Mouse (Mus musculus): ENCODE results near the gene Dmxl2.
A peak's percentile ranks its signal among the peaks of the same experiment; 100 is the strongest.

The Dmxl2 gene

DNA sequence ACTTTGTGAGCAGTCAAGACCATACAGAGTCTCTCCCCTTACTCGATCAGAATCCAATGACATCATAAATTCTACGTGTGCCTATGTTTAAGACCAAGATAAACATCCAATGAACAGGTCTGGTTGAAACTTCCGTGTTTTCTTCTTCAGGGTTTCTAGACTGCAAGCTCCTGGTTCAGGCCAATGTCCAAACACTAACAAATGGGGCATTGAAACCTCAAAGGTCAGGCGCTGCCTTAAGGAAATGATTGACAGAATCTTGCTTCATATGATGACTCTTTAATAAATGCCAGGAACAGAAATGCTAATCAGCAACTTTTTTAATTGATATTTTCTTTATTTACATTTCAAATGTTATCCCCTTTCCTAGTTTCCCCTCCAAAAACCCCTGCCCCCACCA lies 18.9 kb upstream of the Dmxl2 start:
- no peaks in the 10 kb centered on the region for H3K9me3 ChIP-seq (ENCODE audit: low read length)
- no peak for TF ChIP-seq CTCF (conservative IDR thresholded peaks at IDR 0.05; ENCODE audit: low read length)
- TF ChIP-seq POU5F1 (IDR thresholded peaks at IDR 0.05; ENCODE audit: borderline replicate concordance, low read length) = no peak
- TF ChIP-seq NANOG (IDR thresholded peaks at IDR 0.05; ENCODE audit: borderline replicate concordance, low read length) = no peak
- peaks cover 3% of the 10 kb centered on the region; the same call in 1 of the 2 replicates for H3K27me3 ChIP-seq (ENCODE audit: insufficient read depth, low read length)
- no peak overlapping the region for H3K4me3 ChIP-seq (replicated peaks; ENCODE audit: low read length)
- H3K36me3 ChIP-seq (ENCODE audit: insufficient read depth, low read length) = no peaks in the 10 kb centered on the region
- no peaks in the 10 kb centered on the region for H3K4me1 ChIP-seq (replicated peaks; ENCODE audit: low read depth, low read length)

DNA sequence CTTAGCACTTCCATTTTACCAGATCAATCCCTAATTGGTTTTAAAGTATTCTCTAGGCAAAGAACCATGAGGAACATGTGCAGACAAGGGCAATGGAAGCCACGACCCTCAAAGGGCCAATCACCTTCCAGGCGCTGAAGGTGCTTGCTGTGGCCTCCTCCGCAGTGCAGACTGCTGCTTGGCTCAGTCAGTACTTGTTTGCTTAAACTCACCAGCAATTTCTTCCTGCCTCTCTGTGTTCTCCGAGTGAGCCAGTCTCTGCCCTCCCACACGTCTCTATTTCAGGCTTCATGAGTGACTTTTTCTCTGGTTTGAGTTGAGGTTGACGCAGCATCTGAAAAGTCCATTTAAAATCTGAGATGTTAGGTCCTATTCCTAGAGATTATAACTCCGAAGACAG lies 17.5 kb upstream of the Dmxl2 start:
- Histone ChIP-seq H3K4me3 (replicated peaks; ENCODE audit: low read length) (no peak overlapping the region), H3K9me3 (ENCODE audit: low read length) (no peaks in the 10 kb centered on the region), H3K27me3 (ENCODE audit: insufficient read depth, low read length) (peaks cover 3% of the 10 kb centered on the region; the same call in 1 of the 2 replicates), H3K4me1 (replicated peaks; ENCODE audit: low read depth, low read length) (no peaks in the 10 kb centered on the region), H3K36me3 (ENCODE audit: insufficient read depth, low read length) (no peaks in the 10 kb centered on the region)
- TF ChIP-seq POU5F1 (IDR thresholded peaks at IDR 0.05; ENCODE audit: borderline replicate concordance, low read length) (no peak), NANOG (IDR thresholded peaks at IDR 0.05; ENCODE audit: borderline replicate concordance, low read length) (no peak), CTCF (conservative IDR thresholded peaks at IDR 0.05; ENCODE audit: low read length) (no peak)

DNA sequence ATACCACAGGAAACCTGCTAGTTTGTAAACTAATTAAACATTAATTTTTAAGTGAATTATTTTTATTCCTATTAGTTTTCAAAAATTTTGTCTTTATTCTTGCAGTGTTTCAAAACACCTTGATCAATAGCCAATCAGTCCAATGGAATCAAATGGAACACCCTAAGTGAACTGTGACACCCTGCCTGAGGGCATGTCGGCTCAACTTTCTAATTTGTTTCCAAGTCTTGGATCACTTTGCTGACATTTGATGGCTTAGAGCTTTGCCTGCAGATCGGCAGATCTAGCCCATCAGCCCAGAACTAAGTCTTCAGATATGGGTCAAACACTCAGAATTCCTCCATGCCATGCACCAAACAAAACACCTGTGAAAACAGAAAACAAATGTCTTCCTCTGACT lies 14.6 kb upstream of the Dmxl2 start:
- no peak overlapping the region for H3K4me3 ChIP-seq (replicated peaks; ENCODE audit: low read length)
- TF ChIP-seq CTCF (conservative IDR thresholded peaks at IDR 0.05; ENCODE audit: low read length) = no peak
- TF ChIP-seq POU5F1 (IDR thresholded peaks at IDR 0.05; ENCODE audit: borderline replicate concordance, low read length) = no peak
- TF ChIP-seq NANOG (IDR thresholded peaks at IDR 0.05; ENCODE audit: borderline replicate concordance, low read length) = no peak
- H3K36me3 ChIP-seq (ENCODE audit: insufficient read depth, low read length) = no peaks in the 10 kb centered on the region
- H3K4me1 ChIP-seq (replicated peaks; ENCODE audit: low read depth, low read length) = no peaks in the 10 kb centered on the region
- H3K9me3 ChIP-seq (ENCODE audit: low read length) = no peaks in the 10 kb centered on the region
- H3K27me3 ChIP-seq (ENCODE audit: insufficient read depth, low read length) = no peaks in the 10 kb centered on the region

DNA sequence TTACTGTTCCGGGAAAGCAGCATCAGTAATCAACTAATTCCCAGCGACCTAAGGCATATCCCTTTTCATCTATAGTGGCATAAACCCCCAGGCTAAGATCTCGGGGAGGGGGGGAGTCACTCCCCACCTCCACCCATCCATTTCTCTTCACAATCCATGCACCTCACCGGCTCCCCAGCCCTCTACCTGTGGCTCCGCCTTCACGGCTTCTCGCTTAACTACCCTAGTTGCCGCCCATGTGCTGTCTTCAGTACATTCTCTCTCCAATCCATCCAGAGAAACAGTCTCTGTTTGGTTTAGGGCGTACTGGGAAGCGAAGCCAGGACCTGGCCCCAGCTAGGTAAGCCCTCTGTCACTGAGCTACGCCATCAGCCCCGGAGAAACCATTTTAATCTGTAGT lies 1.4 kb upstream of the Dmxl2 start:
- no peak for TF ChIP-seq POU5F1 (IDR thresholded peaks at IDR 0.05; ENCODE audit: borderline replicate concordance, low read length)
- no peak for TF ChIP-seq CTCF (conservative IDR thresholded peaks at IDR 0.05; ENCODE audit: low read length)
- no peak for TF ChIP-seq NANOG (IDR thresholded peaks at IDR 0.05; ENCODE audit: borderline replicate concordance, low read length)
- Histone ChIP-seq H3K36me3 (ENCODE audit: insufficient read depth, low read length) (no peaks in the 10 kb centered on the region), H3K4me3 (replicated peaks; ENCODE audit: low read length) (no peak overlapping the region), H3K4me1 (replicated peaks; ENCODE audit: low read depth, low read length) (peaks cover 22% of the 10 kb centered on the region), H3K9me3 (ENCODE audit: low read length) (no peaks in the 10 kb centered on the region), H3K27me3 (ENCODE audit: insufficient read depth, low read length) (peaks cover 29% of the 10 kb centered on the region)

DNA sequence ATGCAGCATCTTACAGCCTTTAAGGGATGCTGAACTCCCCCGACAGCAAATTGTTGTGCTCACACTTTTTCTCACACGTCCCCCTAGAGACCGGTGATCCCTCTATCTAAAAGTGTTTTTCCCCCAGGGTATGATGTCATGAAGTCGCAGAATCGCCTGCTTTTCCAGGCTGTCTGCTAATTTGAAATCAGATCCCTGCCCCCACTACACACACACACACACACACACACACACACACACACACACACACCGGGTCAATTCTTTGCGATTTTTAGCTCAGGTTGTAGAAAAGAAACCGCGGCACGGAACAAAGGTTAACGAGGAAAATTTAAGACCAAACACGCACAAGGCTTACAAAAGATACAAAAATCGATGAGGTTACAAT lies 677 bp upstream of the Dmxl2 start:
- Histone ChIP-seq H3K9me3 (ENCODE audit: low read length) (no peaks in the 10 kb centered on the region), H3K36me3 (ENCODE audit: insufficient read depth, low read length) (no peaks in the 10 kb centered on the region), H3K4me3 (replicated peaks; ENCODE audit: low read length) (peak overlapping the region; percentile 91), H3K4me1 (replicated peaks; ENCODE audit: low read depth, low read length) (peaks cover 22% of the 10 kb centered on the region), H3K27me3 (ENCODE audit: insufficient read depth, low read length) (peaks cover 29% of the 10 kb centered on the region)
- no peak for TF ChIP-seq CTCF (conservative IDR thresholded peaks at IDR 0.05; ENCODE audit: low read length)
- TF ChIP-seq POU5F1 (IDR thresholded peaks at IDR 0.05; ENCODE audit: borderline replicate concordance, low read length) = no peak
- no peak for TF ChIP-seq NANOG (IDR thresholded peaks at IDR 0.05; ENCODE audit: borderline replicate concordance, low read length)

DNA sequence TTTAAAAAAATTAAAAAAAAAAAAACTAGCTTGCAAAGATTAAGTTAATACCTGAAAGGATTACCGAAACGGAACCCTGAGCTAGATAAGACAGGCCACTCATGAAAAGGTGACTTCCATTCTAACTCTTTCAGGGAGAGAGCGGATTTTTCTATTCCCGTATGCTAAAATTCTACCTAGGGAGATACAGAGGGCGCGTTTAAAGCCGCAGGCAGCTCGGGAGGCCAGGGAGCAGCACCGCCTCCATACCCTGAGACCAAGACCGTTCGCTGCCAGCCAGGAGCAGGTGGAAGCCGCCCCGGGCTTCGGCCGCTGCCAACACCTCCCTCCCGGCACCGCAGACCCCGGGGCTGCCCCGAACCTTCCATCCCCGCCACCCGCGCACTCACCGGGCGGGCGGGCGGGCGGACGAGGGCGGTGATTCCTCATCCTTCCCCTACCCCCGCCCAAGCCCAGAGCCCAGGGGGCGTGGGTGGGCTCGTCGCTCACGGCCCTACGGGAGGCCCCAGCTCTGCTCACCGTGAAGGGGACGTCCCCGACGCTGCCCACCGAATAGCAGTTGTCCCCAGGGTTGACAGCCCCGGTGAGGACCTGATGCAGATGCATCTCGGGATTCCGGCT lies 484 bp downstream of the Dmxl2 start:
- Histone ChIP-seq H3K9me3 (ENCODE audit: low read length) (no peaks in the 10 kb centered on the region), H3K36me3 (ENCODE audit: insufficient read depth, low read length) (no peaks in the 10 kb centered on the region), H3K4me3 (replicated peaks; ENCODE audit: low read length) (peak overlapping the region; percentile 91), H3K27me3 (ENCODE audit: insufficient read depth, low read length) (peaks cover 29% of the 10 kb centered on the region), H3K4me1 (replicated peaks; ENCODE audit: low read depth, low read length) (peaks cover 22% of the 10 kb centered on the region)
- TF ChIP-seq NANOG (IDR thresholded peaks at IDR 0.05; ENCODE audit: borderline replicate concordance, low read length) (no peak), CTCF (conservative IDR thresholded peaks at IDR 0.05; ENCODE audit: low read length) (no peak), POU5F1 (IDR thresholded peaks at IDR 0.05; ENCODE audit: borderline replicate concordance, low read length) (no peak)

DNA sequence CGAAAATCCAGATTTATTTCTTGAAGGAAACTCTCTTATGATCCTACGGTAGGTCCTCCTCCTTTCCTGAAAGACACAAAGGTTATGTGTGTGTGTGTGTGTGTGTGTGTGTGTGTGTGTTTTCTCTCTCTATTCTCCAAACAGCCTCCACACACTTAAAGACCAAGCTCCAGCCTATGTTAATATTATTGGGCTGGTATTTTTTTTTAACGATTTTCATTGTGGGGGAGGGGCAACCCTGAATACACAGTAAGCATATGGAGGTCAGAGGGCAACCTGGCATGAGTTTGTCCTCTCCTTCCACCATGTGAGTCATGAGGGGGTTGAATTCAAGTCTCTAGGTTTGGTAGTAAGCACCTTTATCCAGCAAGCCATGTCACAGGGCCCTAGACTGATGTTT lies 1.6 kb downstream of the Dmxl2 start:
- H3K27me3 ChIP-seq (ENCODE audit: insufficient read depth, low read length) = peaks cover 20% of the 10 kb centered on the region
- H3K9me3 ChIP-seq (ENCODE audit: low read length) = no peaks in the 10 kb centered on the region
- no peak overlapping the region for H3K4me3 ChIP-seq (replicated peaks; ENCODE audit: low read length)
- TF ChIP-seq NANOG (IDR thresholded peaks at IDR 0.05; ENCODE audit: borderline replicate concordance, low read length) = no peak
- TF ChIP-seq CTCF (conservative IDR thresholded peaks at IDR 0.05; ENCODE audit: low read length) = no peak
- no peak for TF ChIP-seq POU5F1 (IDR thresholded peaks at IDR 0.05; ENCODE audit: borderline replicate concordance, low read length)
- peaks cover 22% of the 10 kb centered on the region for H3K4me1 ChIP-seq (replicated peaks; ENCODE audit: low read depth, low read length)
- no peaks in the 10 kb centered on the region for H3K36me3 ChIP-seq (ENCODE audit: insufficient read depth, low read length)

DNA sequence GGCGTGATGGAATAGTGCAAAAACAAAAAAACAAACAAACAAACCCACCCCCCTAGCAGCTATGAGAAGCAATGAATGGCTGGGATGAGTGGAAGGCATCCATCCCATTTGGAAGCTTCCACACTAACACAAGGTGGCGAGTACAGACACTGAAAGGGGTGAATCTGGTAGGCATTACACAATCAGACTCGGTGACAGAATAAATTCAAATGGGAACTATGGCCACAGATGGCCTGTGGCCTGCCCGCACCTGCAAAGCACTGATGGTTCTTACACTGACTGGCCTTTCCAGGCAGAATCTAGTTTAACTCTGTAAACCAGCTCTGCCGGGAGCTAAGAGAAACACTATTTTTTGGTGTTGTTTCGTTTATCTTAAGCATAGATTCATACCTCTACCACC lies 2.1 kb downstream of the Dmxl2 start:
- Histone ChIP-seq H3K27me3 (ENCODE audit: insufficient read depth, low read length) (peaks cover 18% of the 10 kb centered on the region), H3K9me3 (ENCODE audit: low read length) (no peaks in the 10 kb centered on the region), H3K36me3 (ENCODE audit: insufficient read depth, low read length) (no peaks in the 10 kb centered on the region), H3K4me1 (replicated peaks; ENCODE audit: low read depth, low read length) (peaks cover 22% of the 10 kb centered on the region), H3K4me3 (replicated peaks; ENCODE audit: low read length) (no peak overlapping the region)
- TF ChIP-seq NANOG (IDR thresholded peaks at IDR 0.05; ENCODE audit: borderline replicate concordance, low read length) (no peak), POU5F1 (IDR thresholded peaks at IDR 0.05; ENCODE audit: borderline replicate concordance, low read length) (no peak), CTCF (conservative IDR thresholded peaks at IDR 0.05; ENCODE audit: low read length) (no peak)

DNA sequence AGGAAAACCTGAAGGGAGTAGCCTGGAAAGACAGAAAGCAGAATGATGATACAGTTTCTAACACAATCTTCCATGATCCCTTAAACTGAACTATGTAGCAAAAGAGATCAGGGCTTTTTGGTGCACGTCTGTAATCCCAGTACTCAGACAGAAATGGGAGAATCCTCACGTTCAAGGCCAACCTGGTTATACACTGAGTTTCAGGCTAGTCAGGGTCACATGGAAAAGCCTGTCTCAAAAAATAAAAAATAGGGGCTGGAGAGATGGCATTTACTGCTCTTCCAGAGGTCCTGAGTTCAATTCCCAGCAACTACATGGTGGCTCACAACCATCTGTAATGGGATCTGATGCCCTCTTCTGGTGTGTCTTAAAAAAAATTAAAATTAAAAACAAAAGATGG lies 11.0 kb downstream of the Dmxl2 start:
- peaks cover 7% of the 10 kb centered on the region; the same call in 1 of the 2 replicates for H3K4me1 ChIP-seq (replicated peaks; ENCODE audit: low read depth, low read length)

More for the DNA sequence above, 11.0 kb downstream of the Dmxl2 start:
- Histone ChIP-seq H3K36me3 (ENCODE audit: insufficient read depth, low read length) (no peaks in the 10 kb centered on the region), H3K27me3 (ENCODE audit: insufficient read depth, low read length) (no peaks in the 10 kb centered on the region), H3K9me3 (ENCODE audit: low read length) (no peaks in the 10 kb centered on the region), H3K4me3 (replicated peaks; ENCODE audit: low read length) (no peak overlapping the region)
- TF ChIP-seq NANOG (IDR thresholded peaks at IDR 0.05; ENCODE audit: borderline replicate concordance, low read length) = no peak
- no peak for TF ChIP-seq CTCF (conservative IDR thresholded peaks at IDR 0.05; ENCODE audit: low read length)
- no peak for TF ChIP-seq POU5F1 (IDR thresholded peaks at IDR 0.05; ENCODE audit: borderline replicate concordance, low read length)

Measured in E14TG2a.4 (cell line).